In the genomic region with DNA sequence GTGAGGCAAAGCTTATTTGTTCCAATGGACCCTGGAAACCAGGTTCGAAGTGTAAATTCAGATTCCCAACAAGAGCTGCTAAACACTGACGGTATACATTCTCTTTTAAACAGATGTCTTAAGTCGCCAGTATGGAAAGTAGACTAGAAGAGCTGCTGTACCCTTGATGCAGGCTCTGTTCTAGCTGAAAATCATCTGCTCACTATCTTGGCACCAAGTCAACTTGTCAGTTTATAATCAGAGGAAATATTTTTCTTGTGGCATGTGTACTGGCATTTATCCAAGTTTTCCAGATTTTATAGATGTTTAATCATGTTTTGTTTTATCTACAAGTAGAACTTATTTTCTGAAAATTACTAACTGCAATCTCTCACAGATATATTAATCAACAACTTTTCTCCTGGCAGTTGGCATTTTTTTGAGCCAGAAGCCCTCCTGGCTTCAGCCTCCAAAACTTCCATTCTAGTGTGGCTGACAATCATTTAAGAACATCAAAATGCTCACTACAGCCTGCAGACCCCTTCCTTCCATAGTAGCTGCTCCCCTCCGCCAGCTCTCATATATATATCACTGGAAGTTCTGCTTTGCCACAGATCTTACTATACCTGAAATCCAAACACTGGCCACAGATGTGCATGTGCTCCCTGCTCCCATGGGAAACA, we compare ENCODE assay signal across 18 mouse cellular contexts.
"Had no signal": no experiment of that assay in that cellular context is flagged by ENCODE, and none has a peak within 500 bp of the region (broad histone marks: within the 10 kb centered on the region; RNA-seq: fewer than 3 reads in every experiment).

No protein-coding gene starts in this region.

- H3K27me3 ChIP-seq: limb, embryonic 15.5 days; liver, embryonic 12.5 days; liver, embryonic 15.5 days; midbrain, embryonic 12.5 days; midbrain, embryonic 15.5 days; neural tube, embryonic 12.5 days; neural tube, embryonic 15.5 days had no signal

- ATAC-seq: liver, embryonic 12.5 days; midbrain, embryonic 15.5 days had no signal

- H3K9ac ChIP-seq: limb, embryonic 15.5 days; liver, embryonic 12.5 days; liver, embryonic 15.5 days; midbrain, embryonic 12.5 days; midbrain, embryonic 15.5 days; neural tube, embryonic 12.5 days; neural tube, embryonic 15.5 days had no signal

- H3K9me3 ChIP-seq: limb, embryonic 15.5 days; liver, embryonic 12.5 days; liver, embryonic 15.5 days; midbrain, embryonic 12.5 days; midbrain, embryonic 15.5 days; neural tube, embryonic 12.5 days; neural tube, embryonic 15.5 days had no signal

- H3K36me3 ChIP-seq: limb, embryonic 15.5 days; liver, embryonic 12.5 days; liver, embryonic 15.5 days; midbrain, embryonic 12.5 days; midbrain, embryonic 15.5 days; neural tube, embryonic 12.5 days; neural tube, embryonic 15.5 days had no signal

- H3K4me1 ChIP-seq: liver, embryonic 12.5 days; liver, embryonic 15.5 days; midbrain, embryonic 12.5 days; midbrain, embryonic 15.5 days; neural tube, embryonic 12.5 days had no signal

- H3K4me3 ChIP-seq: limb, embryonic 15.5 days; liver, embryonic 12.5 days; liver, embryonic 15.5 days; midbrain, embryonic 12.5 days; midbrain, embryonic 15.5 days; neural tube, embryonic 12.5 days; neural tube, embryonic 15.5 days had no signal

- H3K27ac ChIP-seq: limb, embryonic 15.5 days; liver, embryonic 12.5 days; liver, embryonic 15.5 days; macrophage; midbrain, embryonic 12.5 days; midbrain, embryonic 15.5 days; neural tube, embryonic 12.5 days; neural tube, embryonic 15.5 days; stomach, postnatal 0 days had no signal

- H3K4me2 ChIP-seq: limb, embryonic 15.5 days; liver, embryonic 12.5 days; liver, embryonic 15.5 days; midbrain, embryonic 12.5 days; midbrain, embryonic 15.5 days; neural tube, embryonic 12.5 days; neural tube, embryonic 15.5 days had no signal

- DNase-seq: kidney, adult 2 months; kidney, postnatal 10 days; kidney, postnatal 4 days; lung, adult 18-20 months; right cerebral cortex, adult 18-20 months; right cerebral cortex, postnatal 14 days; right cerebral cortex, postnatal 4 days; thymus, adult 2 months; thymus, postnatal 14 days had no signal
